Mouse (Mus musculus) stomach, embryonic 15.5 days (tissue): ENCODE measurements at regions not wholly inside any gene's neighbourhood (a gene's known extent, or its start where the extent isn't known, plus 50 kb on each side); places are given as distances from the start of the nearest gene placed in this dataset.

ENCODE experiments used
- ATAC-seq: fragments of 200-750 bp; cut with Nextera tagmentation; 2 replicates; pipeline ENCODE4 v1.8.0; 2017; ENCODE audit warnings: low read depth, moderate number of reproducible peaks, moderate TSS enrichment; ENCODE audit not compliant: insufficient read depth, low FRiP score
- H3K27ac ChIP-seq: fragments of 300-500 bp; sonication (generic); 2 replicates; pipeline ENCODE4 v1.5.1; 2015; ENCODE audit warnings: mild to moderate bottlenecking, inconsistent platforms
- H3K27me3 ChIP-seq: fragments of 300-500 bp; sonication (generic); replicated peaks from 2 replicates; pipeline ENCODE4 v1.6.1; 2015; ENCODE audit warnings: inconsistent platforms
- H3K36me3 ChIP-seq: fragments of 300-500 bp; sonication (generic); 2 replicates; pipeline ENCODE4 v1.6.1; 2015; ENCODE audit warnings: inconsistent platforms
- H3K4me1 ChIP-seq: fragments of 300-500 bp; sonication (generic); 2 replicates; pipeline ENCODE4 v1.6.1; 2015; ENCODE audit warnings: inconsistent platforms
- H3K4me2 ChIP-seq: fragments of 300-500 bp; sonication (generic); 2 replicates; pipeline ENCODE4 v1.6.1; 2015; ENCODE audit warnings: mild to moderate bottlenecking, inconsistent platforms
- H3K4me3 ChIP-seq: fragments of 300-500 bp; sonication (generic); replicated peaks from 2 replicates; pipeline ENCODE4 v1.5.1; 2015; ENCODE audit warnings: inconsistent platforms
- H3K9ac ChIP-seq: fragments of 300-500 bp; sonication (generic); 2 replicates; pipeline ENCODE4 v1.6.1; 2015; ENCODE audit warnings: inconsistent platforms
- H3K9me3 ChIP-seq: fragments of 300-500 bp; sonication (generic); 2 replicates; pipeline ENCODE4 v1.6.1; 2016; ENCODE audit warnings: inconsistent platforms
- WGBS: fragments of 180-500 bp; shearing (Covaris S2); methylation state at CpG from one replicate; pipeline ENCODE4 v1.1.7; 2015; 5-methylcytosine and 5-hydroxymethylcytosine counted together

- 86% methylated on average over 5 of the region's 5 CpGs for WGBS
- no peak overlapping the region for H3K9ac ChIP-seq
- no peaks in the 10 kb centered on the region for H3K9me3 ChIP-seq
- H3K36me3 ChIP-seq: no peaks in the 10 kb centered on the region
- H3K4me3 ChIP-seq: no peak overlapping the region
- ATAC-seq: no peak
- no peak overlapping the region for H3K4me2 ChIP-seq
- H3K27me3 ChIP-seq: no peaks in the 10 kb centered on the region
- H3K27ac ChIP-seq: no peak overlapping the region
- no peaks in the 10 kb centered on the region for H3K4me1 ChIP-seq
These were observed 152.3 kb downstream of the Hibadh start for GRCm38 (mm10) chr6:52487861-52488260.

GRCm38 (mm10) chr6:52490264-52490775 is 149.9 kb downstream of the Hibadh start:
- Histone ChIP-seq H3K4me1 (no peaks in the 10 kb centered on the region), H3K9me3 (no peaks in the 10 kb centered on the region), H3K36me3 (no peaks in the 10 kb centered on the region), H3K4me2 (no peak overlapping the region), H3K27ac (no peak overlapping the region), H3K27me3 (no peaks in the 10 kb centered on the region), H3K4me3 (no peak overlapping the region), H3K9ac (no peak overlapping the region)
- WGBS: 81% methylated on average over 14 of the region's 14 CpGs
- ATAC-seq: no peak

DNA sequence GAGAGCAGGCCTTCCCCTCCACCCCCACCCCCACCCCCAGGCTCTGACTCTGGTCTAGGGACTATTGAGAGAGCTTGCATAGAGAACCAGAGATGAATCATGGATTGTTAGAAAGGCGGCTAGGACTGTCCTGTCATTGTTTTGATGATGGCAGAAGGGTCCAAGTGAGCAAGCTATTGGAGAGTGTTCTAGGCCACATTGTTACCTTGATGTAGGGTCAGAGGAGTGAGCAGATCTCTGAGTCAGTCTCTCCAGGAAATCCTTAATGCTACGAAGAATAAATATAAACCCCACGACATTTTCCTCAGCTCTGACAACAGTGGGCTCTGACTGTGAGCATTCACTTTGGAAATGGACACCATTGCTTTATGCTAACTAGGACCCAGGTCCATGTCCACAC is 144.9 kb downstream of the Hibadh start:
- Histone ChIP-seq H3K9ac (no peak overlapping the region), H3K27ac (no peak overlapping the region), H3K27me3 (no peaks in the 10 kb centered on the region), H3K4me2 (no peak overlapping the region), H3K9me3 (no peaks in the 10 kb centered on the region), H3K4me1 (no peaks in the 10 kb centered on the region), H3K4me3 (no peak overlapping the region), H3K36me3 (no peaks in the 10 kb centered on the region)
- ATAC-seq: no peak
- 46% methylated on average over 3 of the region's 3 CpGs for WGBS

DNA sequence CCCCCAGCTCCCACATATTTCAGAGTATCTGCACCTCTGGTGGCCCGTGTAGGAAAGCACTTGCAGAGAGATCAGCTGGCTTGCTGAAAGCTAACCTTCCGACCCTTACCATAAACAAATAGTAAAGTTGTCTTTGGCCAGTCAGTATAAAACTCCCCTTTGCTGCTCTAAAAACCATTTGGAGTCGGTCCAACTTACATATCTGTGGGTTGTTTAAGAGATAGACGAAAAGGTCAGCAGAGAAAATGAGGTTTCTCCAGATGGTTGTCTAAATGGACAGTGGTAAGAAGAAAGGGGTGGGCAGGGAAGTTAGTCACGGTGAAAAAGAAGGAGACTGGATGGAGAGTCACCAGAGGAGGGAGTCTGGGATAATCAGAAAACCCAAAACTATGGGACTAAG is 144.3 kb downstream of the Hibadh start:
- no peak for ATAC-seq
- no peaks in the 10 kb centered on the region for H3K36me3 ChIP-seq
- 27% methylated on average over 5 of the region's 5 CpGs for WGBS

More for the DNA sequence above, 144.3 kb downstream of the Hibadh start:
- Histone ChIP-seq H3K4me1 (no peaks in the 10 kb centered on the region), H3K9me3 (no peaks in the 10 kb centered on the region), H3K27me3 (no peaks in the 10 kb centered on the region), H3K9ac (no peak overlapping the region), H3K4me2 (no peak overlapping the region), H3K27ac (no peak overlapping the region), H3K4me3 (no peak overlapping the region)
